Mouse (Mus musculus) erythroblast, embryonic 14.5 days (primary cell): ENCODE data around the gene Tada2b.

Source experiments
- GATA1 ChIP-seq: IDR thresholded peaks from 2 replicates; pipeline ENCODE4 v1.6.1; 2012; ENCODE audit warnings: low read length, inconsistent platforms, mixed read lengths
- TAL1 ChIP-seq: IDR thresholded peaks from 3 replicates; pipeline ENCODE4 v1.6.1; 2012; ENCODE audit warnings: low read length, inconsistent platforms, mixed read lengths

DNA sequence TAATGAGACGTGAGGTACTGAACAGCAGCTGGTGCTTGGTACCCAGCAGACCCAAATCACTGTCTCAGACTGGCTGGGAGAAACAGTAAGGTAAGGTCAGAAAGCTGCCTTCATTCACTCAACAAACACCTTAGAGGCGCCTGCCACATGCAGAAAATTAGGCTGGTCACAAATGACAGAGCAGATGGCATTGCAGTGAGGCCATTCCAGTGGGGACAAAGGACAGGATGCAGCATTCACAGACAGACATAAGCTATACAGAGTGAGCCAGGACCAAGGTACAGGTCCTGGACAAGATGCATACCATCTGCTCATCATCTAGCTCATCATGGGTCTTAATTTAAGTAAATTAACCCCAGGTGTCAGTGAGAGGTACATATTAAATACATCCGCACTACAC, 33.5 kb upstream of the Tada2b start:
- TF ChIP-seq GATA1, result no peak
- no peak for TF ChIP-seq TAL1
